Mouse (Mus musculus): ENCODE results near the gene Plbd1. TPM values are rescaled to one million over a fixed set of nuclear protein-coding genes. Genes with fewer than 3 reads are reported as not detected.

The Plbd1 gene
- polyA plus RNA-seq, 1 experiment from 2014 or later, result 32.8 TPM

- H3K27me3 ChIP-seq (replicated peaks; ENCODE audit: control insufficient read depth, insufficient read depth, low read length), result no peaks in the 10 kb centered on the region
- H3K9ac ChIP-seq (ENCODE audit: low read depth, low read length), result no peak overlapping the region
- 75% methylated on average over 3 of the region's 3 CpGs for WGBS
- no peaks in the 10 kb centered on the region for H3K4me1 ChIP-seq (ENCODE audit: control insufficient read depth, insufficient read depth, low read length)
- no peak for ATAC-seq
- no peaks in the 10 kb centered on the region for H3K36me3 ChIP-seq (ENCODE audit: control insufficient read depth, insufficient read depth, low read length)
- H3K9me3 ChIP-seq (ENCODE audit: control insufficient read depth, low read length), result no peaks in the 10 kb centered on the region
- H3K4me3 ChIP-seq (ENCODE audit: low read length), result no peak overlapping the region
- no peak overlapping the region for H3K4me2 ChIP-seq (ENCODE audit: low read depth, low read length)
- no peak overlapping the region for H3K27ac ChIP-seq (ENCODE audit: low read length)
Measured at GRCm38 (mm10) chr6:136634982-136635381, 26.7 kb downstream of the Plbd1 start.

- Histone ChIP-seq H3K36me3 (ENCODE audit: control insufficient read depth, insufficient read depth, low read length) (no peaks in the 10 kb centered on the region), H3K9me3 (ENCODE audit: control insufficient read depth, low read length) (no peaks in the 10 kb centered on the region), H3K9ac (ENCODE audit: low read depth, low read length) (no peak overlapping the region), H3K4me3 (ENCODE audit: low read length) (no peak overlapping the region), H3K27me3 (replicated peaks; ENCODE audit: control insufficient read depth, insufficient read depth, low read length) (no peaks in the 10 kb centered on the region), H3K27ac (ENCODE audit: low read length) (no peak overlapping the region), H3K4me2 (ENCODE audit: low read depth, low read length) (no peak overlapping the region), H3K4me1 (ENCODE audit: control insufficient read depth, insufficient read depth, low read length) (no peaks in the 10 kb centered on the region)
- ATAC-seq, result no peak
- WGBS, result 54% methylated on average over 6 of the region's 6 CpGs
Measured at GRCm38 (mm10) chr6:136633719-136634118, 28.0 kb downstream of the Plbd1 start.

GRCm38 (mm10) chr6:136633154-136633553 is 28.6 kb downstream of the Plbd1 start:
- Histone ChIP-seq H3K27me3 (replicated peaks; ENCODE audit: control insufficient read depth, insufficient read depth, low read length) (no peaks in the 10 kb centered on the region), H3K9ac (ENCODE audit: low read depth, low read length) (no peak overlapping the region), H3K27ac (ENCODE audit: low read length) (no peak overlapping the region), H3K4me2 (ENCODE audit: low read depth, low read length) (no peak overlapping the region), H3K4me3 (ENCODE audit: low read length) (no peak overlapping the region), H3K36me3 (ENCODE audit: control insufficient read depth, insufficient read depth, low read length) (no peaks in the 10 kb centered on the region), H3K4me1 (ENCODE audit: control insufficient read depth, insufficient read depth, low read length) (no peaks in the 10 kb centered on the region), H3K9me3 (ENCODE audit: control insufficient read depth, low read length) (no peaks in the 10 kb centered on the region)
- ATAC-seq, result no peak
- 76% methylated on average over 3 of the region's 3 CpGs for WGBS

- 75% methylated on average over 13 of the region's 13 CpGs for WGBS
- Histone ChIP-seq H3K4me2 (ENCODE audit: low read depth, low read length) (no peak overlapping the region), H3K27me3 (replicated peaks; ENCODE audit: control insufficient read depth, insufficient read depth, low read length) (no peaks in the 10 kb centered on the region), H3K4me3 (ENCODE audit: low read length) (no peak overlapping the region), H3K9ac (ENCODE audit: low read depth, low read length) (no peak overlapping the region), H3K27ac (ENCODE audit: low read length) (no peak overlapping the region), H3K36me3 (ENCODE audit: control insufficient read depth, insufficient read depth, low read length) (no peaks in the 10 kb centered on the region), H3K4me1 (ENCODE audit: control insufficient read depth, insufficient read depth, low read length) (peaks cover 5% of the 10 kb centered on the region; the same call in 1 of the 2 replicates), H3K9me3 (ENCODE audit: control insufficient read depth, low read length) (no peaks in the 10 kb centered on the region)
- ATAC-seq, result no peak
Measured at GRCm38 (mm10) chr6:136631945-136632534, 29.7 kb downstream of the Plbd1 start.

GRCm38 (mm10) chr6:136631519-136631918 is 30.2 kb downstream of the Plbd1 start:
- no peak overlapping the region for H3K9ac ChIP-seq (ENCODE audit: low read depth, low read length)
- ATAC-seq, result no peak
- H3K27me3 ChIP-seq (replicated peaks; ENCODE audit: control insufficient read depth, insufficient read depth, low read length), result no peaks in the 10 kb centered on the region
- H3K9me3 ChIP-seq (ENCODE audit: control insufficient read depth, low read length), result no peaks in the 10 kb centered on the region
- H3K4me1 ChIP-seq (ENCODE audit: control insufficient read depth, insufficient read depth, low read length), result peaks cover 5% of the 10 kb centered on the region; the same call in 1 of the 2 replicates
- no peak overlapping the region for H3K4me3 ChIP-seq (ENCODE audit: low read length)
- H3K36me3 ChIP-seq (ENCODE audit: control insufficient read depth, insufficient read depth, low read length), result no peaks in the 10 kb centered on the region
- H3K27ac ChIP-seq (ENCODE audit: low read length), result no peak overlapping the region
- WGBS, result 68% methylated on average over 8 of the region's 8 CpGs
- no peak overlapping the region for H3K4me2 ChIP-seq (ENCODE audit: low read depth, low read length)

- no peaks in the 10 kb centered on the region for H3K9me3 ChIP-seq (ENCODE audit: control insufficient read depth, low read length)
- ATAC-seq, result peak; percentile 78
- H3K4me2 ChIP-seq (ENCODE audit: low read depth, low read length), result no peak overlapping the region
- no peak overlapping the region for H3K9ac ChIP-seq (ENCODE audit: low read depth, low read length)
- no peaks in the 10 kb centered on the region for H3K36me3 ChIP-seq (ENCODE audit: control insufficient read depth, insufficient read depth, low read length)
- no peak overlapping the region for H3K27ac ChIP-seq (ENCODE audit: low read length)
- H3K4me3 ChIP-seq (ENCODE audit: low read length), result no peak overlapping the region
- H3K4me1 ChIP-seq (ENCODE audit: control insufficient read depth, insufficient read depth, low read length), result peaks cover 5% of the 10 kb centered on the region; the same call in 1 of the 2 replicates
- no peaks in the 10 kb centered on the region for H3K27me3 ChIP-seq (replicated peaks; ENCODE audit: control insufficient read depth, insufficient read depth, low read length)
- WGBS, result 69% methylated on average over 5 of the region's 5 CpGs
Measured at GRCm38 (mm10) chr6:136629639-136630038, 32.1 kb downstream of the Plbd1 start.

- 83% methylated on average over 12 of the region's 12 CpGs for WGBS
Measured at GRCm38 (mm10) chr6:136625421-136625820, 36.3 kb downstream of the Plbd1 start.

GRCm38 (mm10) chr6:136620361-136621139 is 41.2 kb downstream of the Plbd1 start:
- peak; percentile 50; the same call in 1 of the 2 replicates for ATAC-seq
- Histone ChIP-seq H3K9ac (ENCODE audit: low read depth, low read length) (no peak overlapping the region), H3K4me2 (ENCODE audit: low read depth, low read length) (peak overlapping the region; percentile 20; the same call in 1 of the 2 replicates), H3K27me3 (replicated peaks; ENCODE audit: control insufficient read depth, insufficient read depth, low read length) (no peaks in the 10 kb centered on the region), H3K36me3 (ENCODE audit: control insufficient read depth, insufficient read depth, low read length) (no peaks in the 10 kb centered on the region), H3K4me1 (ENCODE audit: control insufficient read depth, insufficient read depth, low read length) (no peaks in the 10 kb centered on the region), H3K27ac (ENCODE audit: low read length) (no peak overlapping the region), H3K9me3 (ENCODE audit: control insufficient read depth, low read length) (no peaks in the 10 kb centered on the region), H3K4me3 (ENCODE audit: low read length) (no peak overlapping the region)
- WGBS, result 47% methylated on average over 17 of the region's 17 CpGs

More at GRCm38 (mm10) chr6:136625421-136625820, 36.3 kb downstream of the Plbd1 start:
- no peaks in the 10 kb centered on the region for H3K27me3 ChIP-seq (replicated peaks; ENCODE audit: control insufficient read depth, insufficient read depth, low read length)
- no peak overlapping the region for H3K4me2 ChIP-seq (ENCODE audit: low read depth, low read length)
- no peaks in the 10 kb centered on the region for H3K9me3 ChIP-seq (ENCODE audit: control insufficient read depth, low read length)
- H3K27ac ChIP-seq (ENCODE audit: low read length), result no peak overlapping the region
- no peaks in the 10 kb centered on the region for H3K36me3 ChIP-seq (ENCODE audit: control insufficient read depth, insufficient read depth, low read length)
- no peak overlapping the region for H3K4me3 ChIP-seq (ENCODE audit: low read length)
- peaks cover 5% of the 10 kb centered on the region; the same call in 1 of the 2 replicates for H3K4me1 ChIP-seq (ENCODE audit: control insufficient read depth, insufficient read depth, low read length)
- no peak for ATAC-seq
- H3K9ac ChIP-seq (ENCODE audit: low read depth, low read length), result no peak overlapping the region

GRCm38 (mm10) chr6:136614156-136614555 is 47.6 kb downstream of the Plbd1 start:
- no peak for ATAC-seq
- Histone ChIP-seq H3K36me3 (ENCODE audit: control insufficient read depth, insufficient read depth, low read length) (peaks cover 3% of the 10 kb centered on the region; the same call in 1 of the 2 replicates), H3K4me3 (ENCODE audit: low read length) (no peak overlapping the region), H3K9ac (ENCODE audit: low read depth, low read length) (no peak overlapping the region), H3K4me1 (ENCODE audit: control insufficient read depth, insufficient read depth, low read length) (no peaks in the 10 kb centered on the region), H3K9me3 (ENCODE audit: control insufficient read depth, low read length) (no peaks in the 10 kb centered on the region), H3K27me3 (replicated peaks; ENCODE audit: control insufficient read depth, insufficient read depth, low read length) (no peaks in the 10 kb centered on the region), H3K27ac (ENCODE audit: low read length) (no peak overlapping the region), H3K4me2 (ENCODE audit: low read depth, low read length) (no peak overlapping the region)
- 82% methylated on average over 3 of the region's 3 CpGs for whole genome bisulfite sequencing
